Mouse (Mus musculus): ENCODE measurements around the gene Ass1.

Gene Ass1

DNA sequence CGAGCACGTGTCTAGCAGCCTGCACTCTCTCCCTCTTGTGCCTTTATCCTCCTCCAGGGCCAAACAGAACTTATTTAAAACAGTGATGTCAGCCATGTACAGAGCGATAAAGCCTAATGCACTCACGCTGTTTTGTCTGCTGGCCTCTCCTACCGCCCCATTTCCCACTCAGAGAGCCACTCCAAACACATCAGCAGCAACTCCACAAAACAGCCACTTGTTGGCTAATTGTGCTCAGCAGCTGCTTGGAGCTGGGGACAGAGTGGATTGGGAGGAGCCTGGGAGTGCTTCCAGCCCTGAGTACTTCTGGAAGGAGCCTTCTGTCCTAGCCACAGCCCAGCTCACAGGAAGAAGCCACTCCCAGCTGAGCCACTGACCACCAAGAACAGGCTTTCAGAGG is 67.0 kb downstream of the Ass1 start:
- WGBS: 57% methylated on average over 5 of the region's 5 CpGs

DNA sequence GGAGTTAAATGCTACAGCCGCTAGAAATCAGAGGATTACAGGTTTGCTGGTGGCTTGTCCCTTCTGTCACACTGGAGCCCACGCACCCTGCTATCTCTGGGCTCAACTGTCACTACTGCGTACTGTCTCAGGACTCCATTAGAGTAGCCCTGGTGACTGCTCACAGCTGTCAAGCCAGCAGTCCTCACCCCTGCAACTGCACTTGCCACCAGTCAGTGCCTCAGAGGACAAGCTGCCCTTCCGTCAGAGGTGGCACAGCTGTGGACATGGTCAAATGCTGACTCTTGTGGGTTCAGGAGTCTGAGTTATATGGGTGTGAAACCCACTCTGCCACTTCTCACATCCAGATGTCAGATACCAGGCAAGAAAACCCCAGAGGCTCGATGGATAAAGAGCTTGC is 68.7 kb downstream of the Ass1 start:
- 65% methylated on average over 5 of the region's 5 CpGs for WGBS

DNA sequence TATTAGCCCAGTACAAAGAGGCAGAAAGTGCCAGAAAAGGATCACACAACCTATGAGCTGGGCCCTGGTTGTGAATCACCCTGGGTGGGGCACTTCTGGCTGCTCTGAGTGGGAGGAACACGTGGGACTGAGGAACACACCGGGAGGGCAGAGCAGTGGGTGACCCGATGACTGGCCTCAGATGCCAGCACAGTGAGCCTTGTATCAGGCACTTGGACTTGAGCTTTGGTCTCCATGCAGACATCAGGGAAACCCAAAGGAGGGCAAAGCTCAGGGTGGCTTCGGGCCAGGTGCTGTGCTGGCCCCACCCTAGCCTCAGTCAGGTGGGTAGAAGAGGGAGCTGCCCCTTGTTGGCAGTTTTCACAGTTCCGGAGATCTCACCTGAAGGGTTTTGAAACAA is 71.6 kb downstream of the Ass1 start:
- 91% methylated on average over 5 of the region's 5 CpGs for WGBS

DNA sequence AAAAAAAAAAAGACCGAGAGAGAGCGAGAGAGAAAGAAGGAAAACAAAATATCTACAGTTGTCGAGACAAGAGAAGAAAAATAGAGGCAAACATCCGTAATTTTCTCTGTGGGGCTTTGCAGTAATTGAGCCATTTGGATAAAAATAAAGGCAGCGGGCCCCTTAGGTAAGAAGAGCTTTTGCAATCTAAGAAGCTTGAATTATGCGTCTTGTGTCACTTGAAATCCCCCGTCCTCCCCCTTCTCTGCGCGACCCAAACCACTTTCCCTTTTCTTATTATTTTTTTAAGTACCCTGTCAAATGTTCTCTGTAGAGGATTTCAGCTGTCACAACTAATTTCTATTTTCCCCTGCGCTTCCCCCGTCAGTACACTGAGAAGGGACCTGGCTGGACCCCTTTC is 77.7 kb downstream of the Ass1 start:
- 76% methylated on average over 11 of the region's 11 CpGs for WGBS

DNA sequence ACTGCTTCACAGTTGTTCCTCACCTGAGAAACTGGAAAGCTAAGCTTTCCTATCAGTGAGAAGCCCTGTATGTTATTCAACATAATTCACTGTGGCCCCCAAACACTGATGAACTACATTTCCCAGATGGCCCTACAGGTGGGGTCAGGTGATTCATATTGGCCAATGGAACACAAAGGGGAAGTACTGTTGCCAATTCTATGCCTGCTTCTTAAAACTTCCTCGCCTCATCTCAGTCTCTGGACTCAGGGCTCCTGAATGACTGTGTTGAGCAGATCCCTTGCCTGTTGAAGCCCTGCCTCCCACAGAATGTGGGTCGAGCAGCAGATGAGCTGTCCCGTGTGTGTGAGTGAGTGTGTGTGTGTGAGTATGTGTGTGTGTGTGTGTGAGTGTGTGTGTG is 80.5 kb downstream of the Ass1 start:
- 62% methylated on average over 3 of the region's 3 CpGs for WGBS

DNA sequence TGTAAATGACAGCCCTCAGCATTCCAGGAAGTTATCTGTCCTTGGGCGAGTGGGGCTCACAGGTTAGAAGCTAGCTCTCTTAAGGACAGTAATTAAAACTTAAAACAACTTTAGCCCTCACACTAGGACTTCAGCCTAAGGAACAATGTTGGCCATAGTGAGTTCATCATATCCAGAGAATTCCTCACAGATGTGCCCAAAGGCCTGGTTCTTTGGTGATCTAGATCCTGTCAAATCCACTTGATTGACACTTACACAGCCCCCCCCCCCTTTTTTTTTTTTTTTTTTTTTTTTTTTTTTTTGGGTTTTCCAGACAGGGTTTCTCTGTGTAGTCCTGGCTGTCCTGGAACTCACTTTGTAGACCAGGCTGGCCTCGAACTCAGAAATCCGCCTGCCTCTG is 81.3 kb downstream of the Ass1 start:
- 100% methylated on average over 3 of the region's 3 CpGs for WGBS

DNA sequence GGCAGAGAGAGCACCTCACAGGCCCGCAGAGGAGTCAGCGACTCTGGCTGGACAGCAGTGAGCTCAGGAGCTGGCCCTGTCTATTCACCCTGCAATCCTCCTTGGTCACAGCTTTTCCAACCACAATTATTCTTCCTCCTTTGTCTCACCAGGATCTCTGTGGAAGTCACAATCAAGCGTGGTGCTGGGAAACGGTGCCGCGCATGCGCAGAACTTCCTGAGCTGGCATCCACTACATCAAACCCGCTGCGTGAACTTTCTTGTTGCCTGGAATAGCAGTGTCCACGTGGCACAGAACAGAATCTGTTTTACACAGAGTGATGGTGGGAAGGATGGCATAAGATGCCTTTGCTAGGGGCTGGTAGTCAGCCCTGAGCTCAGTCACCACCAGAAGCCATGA is 82.0 kb downstream of the Ass1 start:
- 75% methylated on average over 10 of the region's 10 CpGs for WGBS

DNA sequence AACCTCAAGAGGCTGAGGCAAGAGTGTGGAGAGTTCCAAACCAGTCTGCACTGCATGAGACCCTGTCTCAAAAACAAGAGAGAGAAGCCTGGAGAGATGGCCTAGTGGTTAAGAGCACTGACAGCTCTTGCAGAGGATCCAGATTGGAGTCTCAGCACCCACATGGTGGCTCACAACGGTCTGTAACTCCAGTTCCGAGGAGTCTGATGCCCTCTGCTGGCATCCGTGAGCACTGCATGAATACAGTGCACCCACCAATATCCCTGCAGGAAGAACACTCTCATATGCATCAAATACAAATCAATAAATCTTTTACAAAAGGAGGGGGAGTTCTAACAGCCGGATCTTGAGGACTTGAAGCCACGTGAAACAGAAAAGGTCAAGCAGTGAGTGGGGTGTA is 84.6 kb downstream of the Ass1 start:
- WGBS: 89% methylated on average over 5 of the region's 5 CpGs
